Mouse (Mus musculus): ENCODE measurements around the gene 1700030J22Rik. TPM values are rescaled to one million over a fixed set of nuclear protein-coding genes. Genes with fewer than 3 reads are reported as not detected.
A peak's percentile ranks its signal among the peaks of the same experiment; 100 is the strongest.

Gene 1700030J22Rik
- polyA plus RNA-seq, 1 experiment from 2014 or later, result 2.8 TPM

DNA sequence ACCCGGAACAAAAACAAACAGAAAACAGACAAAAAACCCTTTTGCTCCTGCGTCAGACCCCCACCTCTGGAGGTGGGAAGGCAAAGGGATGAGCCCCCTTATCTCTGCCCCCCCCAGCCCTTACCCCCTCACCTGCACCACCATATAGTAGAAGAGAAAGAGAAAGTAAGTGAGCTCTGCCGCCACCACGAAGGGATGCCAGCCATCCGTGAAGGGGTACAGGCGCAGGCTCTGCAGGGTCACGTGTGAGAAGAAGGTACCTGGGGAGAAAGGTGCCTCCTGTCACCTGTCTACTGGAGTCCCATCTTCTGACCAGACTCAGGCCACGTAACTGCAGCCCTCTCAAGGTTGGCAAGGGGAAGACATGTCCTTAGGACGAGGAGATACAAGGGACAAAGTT is 32.6 kb upstream of the 1700030J22Rik start:
- Histone ChIP-seq H3K9me3 (replicated peaks; ENCODE audit: control insufficient read depth, low read length) (no peaks in the 10 kb centered on the region), H3K9ac (replicated peaks; ENCODE audit: low read length) (no peak overlapping the region), H3K27ac (replicated peaks; ENCODE audit: low read depth, low read length) (no peak overlapping the region), H3K36me3 (replicated peaks; ENCODE audit: control insufficient read depth, insufficient read depth, low read depth, low read length) (no peaks in the 10 kb centered on the region), H3K4me2 (ENCODE audit: low read depth, low read length) (no peak overlapping the region), H3K4me3 (ENCODE audit: low read depth, low read length) (no peak overlapping the region), H3K27me3 (ENCODE audit: control insufficient read depth, insufficient read depth, low read length) (no peaks in the 10 kb centered on the region), H3K4me1 (ENCODE audit: control insufficient read depth, insufficient read depth, low read length) (no peaks in the 10 kb centered on the region)
- 88% methylated on average over 9 of the region's 9 CpGs for WGBS
- DNase-seq (ENCODE audit: low spot score) (no peak), ATAC-seq (replicated peaks; ENCODE audit: insufficient number of reproducible peaks, low FRiP score, low TSS enrichment, low read depth) (no peak)

DNA sequence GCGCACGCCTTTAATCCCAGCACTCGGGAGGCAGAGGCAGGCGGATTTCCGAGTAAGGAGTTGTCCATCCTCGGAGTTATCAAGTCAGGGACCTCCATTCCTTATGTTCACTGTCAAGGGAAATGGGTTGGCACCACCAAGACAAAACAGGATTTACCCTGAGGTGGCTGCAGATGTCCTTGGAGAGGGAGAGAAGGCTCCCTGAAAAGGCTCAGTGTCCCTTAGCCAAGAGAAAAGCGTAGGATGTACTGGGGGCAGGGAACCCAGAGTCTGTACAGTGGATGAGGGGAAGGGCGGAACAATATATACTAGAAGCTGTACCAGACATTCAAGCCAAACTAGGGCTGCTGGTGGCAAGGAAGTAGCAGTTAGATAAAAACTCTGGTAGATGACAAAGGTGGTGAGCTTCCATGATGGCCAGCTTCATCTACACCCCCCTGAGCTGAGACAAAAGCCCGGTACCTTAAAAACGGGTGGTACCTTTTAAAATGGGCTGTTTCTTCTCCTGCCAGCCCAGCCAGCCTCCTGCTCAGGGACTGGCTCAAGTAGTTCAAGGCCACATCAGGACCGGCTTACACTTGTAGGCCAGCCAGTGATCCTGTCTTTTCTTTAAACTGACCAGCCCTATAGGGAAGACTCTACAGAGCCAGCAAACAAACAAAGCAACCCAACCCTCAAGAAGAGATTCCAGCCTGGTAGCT is 15.4 kb upstream of the 1700030J22Rik start:
- Histone ChIP-seq H3K27ac (replicated peaks; ENCODE audit: low read depth, low read length) (no peak overlapping the region), H3K4me1 (ENCODE audit: control insufficient read depth, insufficient read depth, low read length) (no peaks in the 10 kb centered on the region), H3K9ac (replicated peaks; ENCODE audit: low read length) (no peak overlapping the region; the same call in 1 of the 2 replicates), H3K4me3 (ENCODE audit: low read depth, low read length) (peak overlapping the region; percentile 64), H3K4me2 (ENCODE audit: low read depth, low read length) (peak overlapping the region; percentile 38; the same call in 1 of the 2 replicates), H3K27me3 (ENCODE audit: control insufficient read depth, insufficient read depth, low read length) (no peaks in the 10 kb centered on the region), H3K36me3 (replicated peaks; ENCODE audit: control insufficient read depth, insufficient read depth, low read depth, low read length) (no peaks in the 10 kb centered on the region), H3K9me3 (replicated peaks; ENCODE audit: control insufficient read depth, low read length) (no peaks in the 10 kb centered on the region)
- 66% methylated on average over 11 of the region's 11 CpGs for WGBS
- ATAC-seq (replicated peaks; ENCODE audit: insufficient number of reproducible peaks, low FRiP score, low TSS enrichment, low read depth), result no peak
- no peak for DNase-seq (ENCODE audit: low spot score)

DNA sequence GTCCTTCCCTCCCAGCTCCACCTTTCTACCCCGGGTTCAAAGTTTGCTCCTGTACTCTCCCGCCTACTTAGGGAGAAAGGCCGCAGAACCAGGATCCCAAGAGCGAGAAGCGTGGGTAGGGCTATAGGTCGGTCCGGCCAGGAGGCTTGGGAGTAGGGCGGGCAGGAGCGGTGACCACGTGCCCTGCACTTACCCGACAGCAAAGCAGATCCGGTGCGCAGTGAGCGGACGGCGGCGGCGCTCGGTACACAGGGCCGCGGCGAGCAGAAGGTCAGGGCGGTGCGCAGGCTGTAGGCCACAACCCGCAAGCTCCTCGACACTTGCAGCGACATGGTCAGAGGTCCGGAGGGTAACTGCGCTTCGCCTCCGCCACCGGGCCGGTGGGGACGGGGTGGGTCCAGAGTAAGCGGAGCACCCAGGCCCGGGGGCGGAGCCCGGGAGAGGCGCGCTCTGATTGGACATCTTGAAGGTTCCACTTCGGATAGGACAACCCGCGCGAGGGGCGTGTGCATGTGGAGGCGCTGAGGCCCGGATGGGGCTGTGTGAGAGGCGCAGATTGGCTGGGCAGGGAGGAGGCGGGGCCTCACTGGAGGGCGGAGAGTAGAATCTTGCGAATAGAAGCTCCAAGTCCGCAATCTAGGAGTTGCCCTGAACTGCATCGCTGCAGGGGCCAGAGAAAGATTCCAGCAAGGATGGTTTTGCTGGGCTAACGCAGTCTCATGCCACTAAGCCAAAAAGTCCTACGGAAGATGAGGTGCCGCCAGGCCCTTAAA is 14.5 kb upstream of the 1700030J22Rik start, which contains the start of gene Gcsh:
Gcsh (minus strand) TSS at position 443 of the 773 bp plus-strand sequence.
- H3K4me2 ChIP-seq (ENCODE audit: low read depth, low read length), result peak within 1 kb of the TSS; percentile 65
- no peaks in the 10 kb centered on the region for H3K9me3 ChIP-seq (replicated peaks; ENCODE audit: control insufficient read depth, low read length)
- peak within 1 kb of the TSS; percentile 65 for H3K9ac ChIP-seq (replicated peaks; ENCODE audit: low read length)
- ATAC-seq (replicated peaks; ENCODE audit: insufficient number of reproducible peaks, low FRiP score, low TSS enrichment, low read depth) (peak; percentile 100), DNase-seq (ENCODE audit: low spot score) (peak; percentile 100)
- WGBS, result 0% methylated on average over 56 of the region's 56 CpGs
- no peaks in the 10 kb centered on the region for H3K4me1 ChIP-seq (ENCODE audit: control insufficient read depth, insufficient read depth, low read length)
- H3K4me3 ChIP-seq (ENCODE audit: low read depth, low read length), result peak within 1 kb of the TSS; percentile 64
- H3K36me3 ChIP-seq (replicated peaks; ENCODE audit: control insufficient read depth, insufficient read depth, low read depth, low read length), result no peaks in the 10 kb centered on the region
- no peak within 1 kb of the TSS; the same call in 1 of the 2 replicates for H3K27ac ChIP-seq (replicated peaks; ENCODE audit: low read depth, low read length)
- H3K27me3 ChIP-seq (ENCODE audit: control insufficient read depth, insufficient read depth, low read length), result no peaks in the 10 kb centered on the region

DNA sequence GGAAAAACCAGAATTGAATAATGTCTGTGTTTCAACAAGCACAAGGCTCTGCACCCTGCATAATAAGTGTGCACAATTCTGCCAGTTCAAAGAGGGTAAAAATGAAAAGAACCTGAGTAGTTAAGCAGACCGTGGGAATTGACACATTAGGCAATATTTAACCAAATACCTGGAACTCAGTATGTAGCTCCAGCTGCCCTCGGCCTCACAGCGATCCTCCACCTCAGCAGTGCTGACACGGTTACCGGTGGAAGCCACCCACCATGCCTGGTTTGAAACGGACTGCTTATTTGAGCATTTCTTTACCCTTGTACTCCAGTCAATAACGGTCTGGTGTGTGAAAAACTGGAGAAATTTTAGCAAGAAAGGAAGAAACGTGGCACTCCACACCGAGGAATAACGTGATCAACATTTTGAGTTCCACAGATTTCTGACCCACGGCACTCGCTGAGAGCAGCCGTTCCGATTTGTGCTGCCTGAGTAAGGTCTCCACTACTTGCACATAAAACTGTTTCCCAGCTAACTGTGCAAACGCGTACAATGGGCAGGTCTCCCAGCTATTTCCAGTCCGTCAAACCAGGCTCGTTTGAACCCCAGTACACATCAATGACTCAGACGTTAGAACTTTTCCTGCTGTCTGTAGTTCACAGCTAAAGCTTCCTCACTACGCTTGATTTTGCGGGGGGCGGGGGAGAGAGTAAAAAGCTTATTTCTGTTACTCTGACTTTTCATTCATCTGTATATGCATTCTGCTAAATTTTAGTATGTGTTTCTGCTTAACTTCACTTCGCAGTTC is 13.6 kb upstream of the 1700030J22Rik start:
- H3K4me2 ChIP-seq (ENCODE audit: low read depth, low read length), result peak overlapping the region; percentile 65
- no peak overlapping the region for H3K27ac ChIP-seq (replicated peaks; ENCODE audit: low read depth, low read length)
- H3K36me3 ChIP-seq (replicated peaks; ENCODE audit: control insufficient read depth, insufficient read depth, low read depth, low read length), result no peaks in the 10 kb centered on the region
- H3K9me3 ChIP-seq (replicated peaks; ENCODE audit: control insufficient read depth, low read length), result no peaks in the 10 kb centered on the region
- no peaks in the 10 kb centered on the region for H3K27me3 ChIP-seq (ENCODE audit: control insufficient read depth, insufficient read depth, low read length)
- peak; percentile 20 for DNase-seq (ENCODE audit: low spot score)
- no peaks in the 10 kb centered on the region for H3K4me1 ChIP-seq (ENCODE audit: control insufficient read depth, insufficient read depth, low read length)
- ATAC-seq (replicated peaks; ENCODE audit: insufficient number of reproducible peaks, low FRiP score, low TSS enrichment, low read depth), result no peak
- H3K4me3 ChIP-seq (ENCODE audit: low read depth, low read length), result peak overlapping the region; percentile 64
- peak overlapping the region; percentile 65 for H3K9ac ChIP-seq (replicated peaks; ENCODE audit: low read length)
- WGBS, result 13% methylated on average over 23 of the region's 23 CpGs

- Histone ChIP-seq H3K9ac (replicated peaks; ENCODE audit: low read length) (no peak overlapping the region), H3K27me3 (ENCODE audit: control insufficient read depth, insufficient read depth, low read length) (no peaks in the 10 kb centered on the region)
- WGBS, result 80% methylated on average over 8 of the region's 8 CpGs
Measured at GRCm38 (mm10) chr8:116991241-116991640, 12.5 kb upstream of the 1700030J22Rik start.

GRCm38 (mm10) chr8:116989842-116990241 is 11.1 kb upstream of the 1700030J22Rik start:
- no peaks in the 10 kb centered on the region for H3K4me1 ChIP-seq (ENCODE audit: control insufficient read depth, insufficient read depth, low read length)
- H3K4me2 ChIP-seq (ENCODE audit: low read depth, low read length), result no peak overlapping the region
- WGBS, result 87% methylated on average over 3 of the region's 3 CpGs
- no peaks in the 10 kb centered on the region for H3K27me3 ChIP-seq (ENCODE audit: control insufficient read depth, insufficient read depth, low read length)
- H3K4me3 ChIP-seq (ENCODE audit: low read depth, low read length), result no peak overlapping the region
- H3K36me3 ChIP-seq (replicated peaks; ENCODE audit: control insufficient read depth, insufficient read depth, low read depth, low read length), result no peaks in the 10 kb centered on the region
- H3K9ac ChIP-seq (replicated peaks; ENCODE audit: low read length), result no peak overlapping the region
- ATAC-seq (replicated peaks; ENCODE audit: insufficient number of reproducible peaks, low FRiP score, low TSS enrichment, low read depth) (no peak), DNase-seq (ENCODE audit: low spot score) (no peak)
- H3K9me3 ChIP-seq (replicated peaks; ENCODE audit: control insufficient read depth, low read length), result no peaks in the 10 kb centered on the region
- no peak overlapping the region for H3K27ac ChIP-seq (replicated peaks; ENCODE audit: low read depth, low read length)

More at GRCm38 (mm10) chr8:116991241-116991640, 12.5 kb upstream of the 1700030J22Rik start:
- ATAC-seq (replicated peaks; ENCODE audit: insufficient number of reproducible peaks, low FRiP score, low TSS enrichment, low read depth), result no peak
- no peak overlapping the region for H3K27ac ChIP-seq (replicated peaks; ENCODE audit: low read depth, low read length)
- H3K36me3 ChIP-seq (replicated peaks; ENCODE audit: control insufficient read depth, insufficient read depth, low read depth, low read length), result no peaks in the 10 kb centered on the region
- H3K9me3 ChIP-seq (replicated peaks; ENCODE audit: control insufficient read depth, low read length), result no peaks in the 10 kb centered on the region
- no peak overlapping the region for H3K4me3 ChIP-seq (ENCODE audit: low read depth, low read length)
- no peaks in the 10 kb centered on the region for H3K4me1 ChIP-seq (ENCODE audit: control insufficient read depth, insufficient read depth, low read length)
- H3K4me2 ChIP-seq (ENCODE audit: low read depth, low read length), result no peak overlapping the region
- no peak for DNase-seq (ENCODE audit: low spot score)

GRCm38 (mm10) chr8:116980117-116980516 is 1.4 kb upstream of the 1700030J22Rik start:
- DNase-seq (ENCODE audit: low spot score), result peak; percentile 84
- 26% methylated on average over 4 of the region's 4 CpGs for WGBS
- H3K4me1 ChIP-seq (ENCODE audit: control insufficient read depth, insufficient read depth, low read length), result no peaks in the 10 kb centered on the region
- no peak overlapping the region for H3K27ac ChIP-seq (replicated peaks; ENCODE audit: low read depth, low read length)
- H3K27me3 ChIP-seq (ENCODE audit: control insufficient read depth, insufficient read depth, low read length), result no peaks in the 10 kb centered on the region
- no peaks in the 10 kb centered on the region for H3K36me3 ChIP-seq (replicated peaks; ENCODE audit: control insufficient read depth, insufficient read depth, low read depth, low read length)
- no peaks in the 10 kb centered on the region for H3K9me3 ChIP-seq (replicated peaks; ENCODE audit: control insufficient read depth, low read length)
- no peak for ATAC-seq (replicated peaks; ENCODE audit: insufficient number of reproducible peaks, low FRiP score, low TSS enrichment, low read depth)
- no peak overlapping the region for H3K4me2 ChIP-seq (ENCODE audit: low read depth, low read length)
- no peak overlapping the region for H3K4me3 ChIP-seq (ENCODE audit: low read depth, low read length)
- H3K9ac ChIP-seq (replicated peaks; ENCODE audit: low read length), result no peak overlapping the region

All from embryonic facial prominence, embryonic 11.5 days (tissue).